Mouse (Mus musculus): ENCODE results near the gene Insm1. TPM values are rescaled to one million over a fixed set of nuclear protein-coding genes. Genes with fewer than 3 reads are reported as not detected.

The Insm1 gene
- polyA plus RNA-seq, 1 experiment from 2014 or later, result not detected

DNA sequence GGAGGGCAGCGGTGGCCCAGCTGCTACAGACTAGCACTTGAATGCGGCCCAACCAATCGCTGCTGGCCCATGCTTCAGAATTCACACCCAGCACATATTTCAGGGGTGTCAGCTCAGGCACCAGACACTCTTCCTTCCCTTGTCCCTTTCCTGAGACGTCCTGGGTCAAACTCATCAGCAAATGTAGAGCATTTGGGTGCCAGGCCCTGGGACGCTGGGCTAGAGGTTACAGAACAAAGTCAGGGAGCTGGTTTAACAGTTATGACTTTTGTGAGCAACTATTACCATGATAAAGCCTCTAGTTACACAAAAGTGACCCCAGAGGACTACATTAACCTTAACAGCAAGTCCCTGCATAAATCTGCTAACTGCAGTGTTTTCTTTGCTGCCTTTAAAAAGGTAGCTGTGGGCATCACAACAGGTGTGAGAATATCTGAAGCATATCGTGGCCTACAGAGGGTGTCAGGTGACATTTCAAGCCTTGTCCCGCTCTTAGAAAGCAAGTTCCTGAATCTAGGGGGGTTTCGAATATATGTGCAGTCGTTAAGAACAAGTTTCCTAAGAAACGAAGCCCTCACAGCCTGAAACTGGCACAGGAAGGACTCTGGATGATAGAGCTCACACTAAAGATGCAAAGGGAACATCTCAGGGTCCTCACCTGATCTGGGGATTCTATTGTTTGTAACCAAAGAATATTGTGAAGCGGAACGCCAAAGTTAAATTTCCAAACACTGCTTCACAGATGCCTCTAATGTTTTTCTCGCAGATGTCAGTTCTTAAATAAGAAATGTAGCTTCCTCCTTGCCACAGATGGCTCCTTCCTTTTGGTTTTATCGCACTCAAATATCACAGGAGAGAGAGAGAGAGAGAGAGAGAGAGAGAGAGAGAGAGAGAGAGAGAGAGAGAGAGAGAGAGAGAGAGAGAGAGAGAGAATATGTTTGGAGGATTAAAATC lies 5.3 kb upstream of the Insm1 start:
- Histone ChIP-seq H3K27ac (ENCODE audit: low read length) (no peak overlapping the region), H3K27me3 (ENCODE audit: control insufficient read depth, insufficient read depth, low read depth, low read length) (peaks cover 64% of the 10 kb centered on the region), H3K9me3 (ENCODE audit: control insufficient read depth, low read length) (no peaks in the 10 kb centered on the region), H3K4me3 (ENCODE audit: low read length) (no peak overlapping the region), H3K9ac (ENCODE audit: low read length) (no peak overlapping the region), H3K36me3 (ENCODE audit: control insufficient read depth, insufficient read depth, low read length) (no peaks in the 10 kb centered on the region), H3K4me1 (replicated peaks; ENCODE audit: control insufficient read depth, insufficient read depth, low read length) (peaks cover 15% of the 10 kb centered on the region), H3K4me2 (ENCODE audit: low read depth, low read length) (no peak overlapping the region)
- WGBS, result 14% methylated on average over 14 of the region's 14 CpGs
- ATAC-seq (ENCODE audit: low read depth), result no peak

DNA sequence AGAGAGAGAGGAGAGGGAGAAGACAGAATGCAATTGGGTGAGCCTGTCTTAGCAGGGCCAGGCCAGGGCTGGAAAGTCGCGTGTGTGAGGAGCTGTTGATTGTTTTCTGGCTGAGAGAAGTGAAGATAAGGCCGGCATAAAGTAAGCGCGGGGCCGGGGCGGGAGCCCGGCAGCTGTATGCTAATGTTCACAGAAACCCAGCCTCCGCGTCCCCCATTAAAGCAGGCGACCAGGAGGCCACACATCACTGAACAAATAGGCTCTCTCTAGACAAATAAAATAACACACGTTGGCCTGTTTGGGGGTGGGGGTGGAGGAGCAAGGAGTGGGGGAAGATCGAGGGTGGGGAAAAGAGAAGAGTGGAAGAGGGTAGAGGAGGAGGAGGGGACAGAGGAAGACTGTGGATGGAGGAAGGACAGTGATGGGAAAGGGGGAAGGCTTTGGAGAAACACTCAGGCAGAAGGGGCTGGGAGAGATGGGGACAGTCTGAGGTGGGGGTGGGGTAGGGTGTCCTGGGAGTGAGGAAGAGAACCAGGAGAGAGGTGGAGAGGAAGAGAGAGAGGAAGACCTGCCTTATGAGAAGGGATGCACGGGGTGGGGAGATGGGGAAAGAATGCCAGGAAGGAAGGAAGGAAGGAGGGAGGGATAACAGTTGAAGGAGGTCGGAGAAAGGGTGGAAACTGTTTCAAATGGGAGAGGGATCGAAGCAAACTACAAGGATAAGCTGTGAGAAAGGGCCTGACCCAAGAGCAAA lies 4.3 kb upstream of the Insm1 start:
- no peak overlapping the region for H3K4me3 ChIP-seq (ENCODE audit: low read length)

DNA sequence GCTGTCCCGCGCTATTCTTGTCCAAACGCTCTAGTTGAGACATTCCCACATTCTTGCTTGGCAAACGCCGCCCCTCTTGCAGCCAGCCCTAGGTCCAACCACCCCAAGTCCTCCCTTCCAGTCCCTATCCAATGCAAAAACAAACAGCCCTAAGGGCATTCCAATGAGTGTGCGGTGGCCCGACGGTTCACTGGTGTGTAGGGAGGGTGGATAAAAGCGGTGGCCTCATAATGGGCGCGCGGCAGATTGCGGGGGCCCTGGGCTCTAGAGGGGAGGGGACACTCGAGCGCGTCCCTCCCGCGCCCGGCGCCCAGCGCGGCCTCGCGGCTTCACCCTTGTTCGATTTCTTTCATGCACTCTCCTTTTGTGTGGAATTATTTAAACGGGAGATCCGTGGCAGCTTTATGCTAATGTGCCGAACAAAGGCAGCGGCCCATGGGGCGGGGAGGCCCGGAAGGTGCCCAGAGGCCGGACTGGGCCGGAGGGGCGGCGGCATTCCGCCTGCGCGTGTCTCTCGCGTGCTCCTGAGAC lies 3.5 kb upstream of the Insm1 start:
- H3K4me1 ChIP-seq (replicated peaks; ENCODE audit: control insufficient read depth, insufficient read depth, low read length), result peaks cover 34% of the 10 kb centered on the region
- no peak for ATAC-seq (ENCODE audit: low read depth)
- H3K4me3 ChIP-seq (ENCODE audit: low read length), result peak overlapping the region; percentile 28
- under 1% methylated on average over 40 of the region's 40 CpGs for WGBS
- no peak overlapping the region for H3K27ac ChIP-seq (ENCODE audit: low read length)
- peak overlapping the region; percentile 45 for H3K4me2 ChIP-seq (ENCODE audit: low read depth, low read length)
- H3K9ac ChIP-seq (ENCODE audit: low read length), result no peak overlapping the region
- H3K27me3 ChIP-seq (ENCODE audit: control insufficient read depth, insufficient read depth, low read depth, low read length), result peaks cover 82% of the 10 kb centered on the region
- no peaks in the 10 kb centered on the region for H3K36me3 ChIP-seq (ENCODE audit: control insufficient read depth, insufficient read depth, low read length)
- H3K9me3 ChIP-seq (ENCODE audit: control insufficient read depth, low read length), result no peaks in the 10 kb centered on the region

More for the DNA sequence above, 4.3 kb upstream of the Insm1 start:
- Histone ChIP-seq H3K4me1 (replicated peaks; ENCODE audit: control insufficient read depth, insufficient read depth, low read length) (peaks cover 26% of the 10 kb centered on the region), H3K4me2 (ENCODE audit: low read depth, low read length) (no peak overlapping the region), H3K27ac (ENCODE audit: low read length) (no peak overlapping the region), H3K9me3 (ENCODE audit: control insufficient read depth, low read length) (no peaks in the 10 kb centered on the region), H3K27me3 (ENCODE audit: control insufficient read depth, insufficient read depth, low read depth, low read length) (peaks cover 74% of the 10 kb centered on the region), H3K36me3 (ENCODE audit: control insufficient read depth, insufficient read depth, low read length) (no peaks in the 10 kb centered on the region), H3K9ac (ENCODE audit: low read length) (no peak overlapping the region)
- WGBS, result 1% methylated on average over 16 of the region's 16 CpGs
- ATAC-seq (ENCODE audit: low read depth), result peak; percentile 72; the same call in 1 of the 2 replicates

DNA sequence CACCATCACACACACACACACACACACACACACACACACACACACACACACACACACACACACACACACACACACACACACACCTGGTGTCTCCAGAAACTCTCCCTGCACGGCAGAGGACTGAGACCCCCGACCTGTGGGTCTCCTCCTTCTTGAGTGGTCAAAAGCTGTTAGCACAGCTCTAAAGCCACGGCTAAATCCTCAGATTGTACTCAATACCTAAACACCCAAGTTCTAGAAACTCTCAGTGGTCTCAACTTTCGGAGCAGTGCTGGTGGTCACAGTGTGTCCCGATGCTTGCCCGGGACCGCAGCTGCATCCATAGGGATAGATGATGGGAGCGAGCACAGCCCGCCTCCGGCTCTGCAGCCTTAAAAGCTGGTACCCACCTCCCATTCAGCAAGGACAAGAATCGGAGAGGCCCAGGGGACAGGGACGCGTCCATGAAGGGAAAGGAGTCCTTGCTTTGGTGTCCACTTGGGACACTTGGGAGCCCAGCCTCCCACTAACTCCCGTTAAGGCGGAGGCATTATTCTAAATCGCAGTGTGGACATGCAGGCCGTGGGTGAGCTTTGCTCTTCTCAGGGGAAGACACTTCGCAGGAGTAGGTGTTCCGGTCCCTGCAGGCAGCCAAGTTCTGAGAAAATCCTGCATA lies 2.7 kb upstream of the Insm1 start:
- no peak for ATAC-seq (ENCODE audit: low read depth)
- H3K9me3 ChIP-seq (ENCODE audit: control insufficient read depth, low read length), result no peaks in the 10 kb centered on the region
- no peak overlapping the region for H3K9ac ChIP-seq (ENCODE audit: low read length)
- H3K36me3 ChIP-seq (ENCODE audit: control insufficient read depth, insufficient read depth, low read length), result no peaks in the 10 kb centered on the region
- H3K4me3 ChIP-seq (ENCODE audit: low read length), result no peak overlapping the region
- H3K4me2 ChIP-seq (ENCODE audit: low read depth, low read length), result no peak overlapping the region
- peaks cover 87% of the 10 kb centered on the region for H3K27me3 ChIP-seq (ENCODE audit: control insufficient read depth, insufficient read depth, low read depth, low read length)
- no peak overlapping the region for H3K27ac ChIP-seq (ENCODE audit: low read length)
- peaks cover 35% of the 10 kb centered on the region for H3K4me1 ChIP-seq (replicated peaks; ENCODE audit: control insufficient read depth, insufficient read depth, low read length)
- WGBS, result 2% methylated on average over 19 of the region's 19 CpGs

DNA sequence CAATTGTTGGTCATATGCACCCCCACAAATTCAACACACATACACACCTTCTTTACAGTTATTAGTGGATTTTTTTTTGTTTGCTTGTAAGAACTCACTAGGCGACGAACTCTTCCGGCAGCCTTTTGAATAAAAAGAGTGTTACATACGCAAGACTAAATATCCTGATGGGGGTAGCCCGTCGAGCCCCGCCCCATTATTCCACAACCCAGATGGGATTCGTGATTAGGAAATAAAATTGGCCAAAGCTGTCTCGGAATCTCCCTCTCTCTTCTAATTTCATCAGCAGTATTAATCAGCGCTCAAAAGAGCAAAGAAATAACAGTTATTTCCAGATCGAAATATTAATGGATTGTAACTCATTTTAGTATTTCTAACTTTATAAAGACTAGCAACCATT lies 1.9 kb upstream of the Insm1 start:
- no peak overlapping the region for H3K4me2 ChIP-seq (ENCODE audit: low read depth, low read length)
- H3K27ac ChIP-seq (ENCODE audit: low read length), result no peak overlapping the region
- no peak overlapping the region for H3K9ac ChIP-seq (ENCODE audit: low read length)
- ATAC-seq (ENCODE audit: low read depth), result no peak
- no peaks in the 10 kb centered on the region for H3K36me3 ChIP-seq (ENCODE audit: control insufficient read depth, insufficient read depth, low read length)
- peaks cover 91% of the 10 kb centered on the region for H3K27me3 ChIP-seq (ENCODE audit: control insufficient read depth, insufficient read depth, low read depth, low read length)
- H3K4me1 ChIP-seq (replicated peaks; ENCODE audit: control insufficient read depth, insufficient read depth, low read length), result peaks cover 35% of the 10 kb centered on the region
- WGBS, result 13% methylated on average over 11 of the region's 11 CpGs
- H3K4me3 ChIP-seq (ENCODE audit: low read length), result no peak overlapping the region
- H3K9me3 ChIP-seq (ENCODE audit: control insufficient read depth, low read length), result no peaks in the 10 kb centered on the region

DNA sequence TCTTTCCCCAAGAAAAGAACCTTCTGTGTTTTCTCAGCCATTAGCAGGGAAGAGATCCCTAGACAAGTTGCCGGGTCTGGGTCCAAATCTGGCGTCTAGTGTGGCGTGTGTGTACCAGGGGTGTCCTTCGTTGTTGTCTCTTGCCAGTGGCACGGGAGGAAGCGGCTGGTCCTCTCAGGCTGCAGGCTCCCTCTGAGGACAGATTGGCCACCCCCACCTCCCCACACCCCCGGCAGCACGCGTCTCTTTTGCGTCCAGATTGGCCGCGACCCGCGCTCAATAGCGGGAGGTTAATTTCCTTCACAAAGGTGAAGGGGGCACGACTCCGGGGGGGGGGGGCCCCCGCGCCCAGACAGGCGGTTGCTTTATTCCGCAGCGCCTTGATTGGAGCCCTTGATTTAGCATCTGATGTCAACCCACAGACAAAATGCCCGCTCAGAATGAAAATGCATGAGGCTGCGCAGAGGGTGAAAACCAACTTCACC lies 1.1 kb upstream of the Insm1 start:
- WGBS, result 2% methylated on average over 24 of the region's 24 CpGs
- Histone ChIP-seq H3K36me3 (ENCODE audit: control insufficient read depth, insufficient read depth, low read length) (no peaks in the 10 kb centered on the region), H3K27ac (ENCODE audit: low read length) (no peak overlapping the region), H3K9me3 (ENCODE audit: control insufficient read depth, low read length) (no peaks in the 10 kb centered on the region), H3K4me2 (ENCODE audit: low read depth, low read length) (peak overlapping the region; percentile 95; the same call in 1 of the 2 replicates), H3K27me3 (ENCODE audit: control insufficient read depth, insufficient read depth, low read depth, low read length) (peaks cover 90% of the 10 kb centered on the region), H3K9ac (ENCODE audit: low read length) (no peak overlapping the region), H3K4me1 (replicated peaks; ENCODE audit: control insufficient read depth, insufficient read depth, low read length) (peaks cover 35% of the 10 kb centered on the region), H3K4me3 (ENCODE audit: low read length) (peak overlapping the region; percentile 55)
- no peak for ATAC-seq (ENCODE audit: low read depth)

DNA sequence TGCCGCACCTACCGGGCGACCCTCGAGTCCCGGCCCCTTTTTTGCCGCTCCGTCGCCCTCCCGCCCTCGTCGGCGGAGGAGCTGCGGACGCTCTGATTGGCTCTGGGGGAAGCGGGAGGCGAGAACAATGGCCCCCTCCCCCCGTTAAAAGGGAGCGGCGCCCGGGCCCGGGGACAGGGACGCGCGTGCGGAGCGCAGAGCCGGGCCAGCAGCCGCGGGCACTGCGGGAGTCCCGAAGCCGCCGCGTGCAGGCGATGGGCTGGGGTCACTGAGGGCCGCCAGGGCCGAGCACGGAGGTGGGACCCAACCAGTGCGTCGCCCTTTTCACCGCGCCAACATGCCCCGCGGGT lies 183 bp downstream of the Insm1 start:
- H3K4me3 ChIP-seq (ENCODE audit: low read length), result peak overlapping the region; percentile 55
- peak overlapping the region; percentile 95 for H3K4me2 ChIP-seq (ENCODE audit: low read depth, low read length)
- 0 out of 2 replicates have a peak overlapping the region, but pooled peaks have one; percentile 4 for H3K9ac ChIP-seq (ENCODE audit: low read length)
- peaks cover 91% of the 10 kb centered on the region for H3K27me3 ChIP-seq (ENCODE audit: control insufficient read depth, insufficient read depth, low read depth, low read length)
- no peaks in the 10 kb centered on the region for H3K36me3 ChIP-seq (ENCODE audit: control insufficient read depth, insufficient read depth, low read length)
- peaks cover 35% of the 10 kb centered on the region for H3K4me1 ChIP-seq (replicated peaks; ENCODE audit: control insufficient read depth, insufficient read depth, low read length)
- H3K27ac ChIP-seq (ENCODE audit: low read length), result no peak overlapping the region
- peak; percentile 26; the same call in 1 of the 2 replicates for ATAC-seq (ENCODE audit: low read depth)
- H3K9me3 ChIP-seq (ENCODE audit: control insufficient read depth, low read length), result no peaks in the 10 kb centered on the region
- under 1% methylated on average over 40 of the region's 44 CpGs for whole genome bisulfite sequencing

DNA sequence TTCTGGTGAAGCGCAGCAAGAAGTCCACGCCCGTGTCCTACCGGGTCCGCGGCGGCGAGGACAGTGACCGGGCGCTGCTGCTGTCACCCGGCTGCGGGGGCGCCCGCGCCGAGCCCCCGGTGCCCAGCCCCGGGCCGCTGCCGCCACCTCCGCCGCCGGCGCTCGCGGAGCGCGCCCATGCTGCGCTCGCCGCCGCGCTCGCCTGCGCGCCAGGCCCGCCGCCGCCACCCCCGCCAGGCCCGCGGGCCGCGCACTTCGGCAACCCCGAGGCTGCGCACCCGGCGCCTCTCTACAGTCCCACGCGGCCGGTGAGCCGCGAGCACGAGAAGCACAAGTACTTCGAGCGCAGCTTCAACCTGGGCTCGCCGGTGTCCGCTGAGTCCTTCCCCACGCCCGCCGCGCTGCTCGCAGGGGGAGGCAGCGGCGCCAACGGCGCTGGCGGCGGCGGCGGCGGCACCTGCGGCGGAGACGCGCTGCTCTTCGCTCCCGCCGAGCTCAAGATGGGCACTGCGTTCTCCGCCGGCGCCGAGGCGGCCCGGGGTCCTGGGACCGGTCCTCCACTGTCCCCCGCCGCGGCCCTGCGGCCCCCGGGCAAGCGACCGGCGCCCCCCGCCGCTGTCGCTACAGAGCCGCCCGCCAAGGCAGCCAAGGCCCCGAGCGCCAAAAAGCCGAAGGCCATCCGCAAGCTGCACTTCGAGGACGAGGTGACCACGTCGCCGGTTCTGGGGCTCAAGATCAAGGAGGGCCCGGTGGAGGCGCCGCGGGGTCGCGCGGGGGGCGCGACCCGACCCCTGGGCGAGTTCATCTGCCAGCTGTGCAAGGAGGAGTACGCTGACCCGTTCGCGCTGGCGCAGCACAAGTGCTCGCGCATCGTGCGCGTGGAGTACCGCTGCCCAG lies 806 bp downstream of the Insm1 start:
- Histone ChIP-seq H3K9me3 (ENCODE audit: control insufficient read depth, low read length) (no peaks in the 10 kb centered on the region), H3K4me3 (ENCODE audit: low read length) (peak overlapping the region; percentile 55), H3K9ac (ENCODE audit: low read length) (0 out of 2 replicates have a peak overlapping the region, but pooled peaks have one; percentile 4), H3K27me3 (ENCODE audit: control insufficient read depth, insufficient read depth, low read depth, low read length) (peaks cover 93% of the 10 kb centered on the region), H3K4me2 (ENCODE audit: low read depth, low read length) (peak overlapping the region; percentile 95), H3K36me3 (ENCODE audit: control insufficient read depth, insufficient read depth, low read length) (no peaks in the 10 kb centered on the region), H3K27ac (ENCODE audit: low read length) (no peak overlapping the region), H3K4me1 (replicated peaks; ENCODE audit: control insufficient read depth, insufficient read depth, low read length) (peaks cover 35% of the 10 kb centered on the region)
- ATAC-seq (ENCODE audit: low read depth), result peak; percentile 15; the same call in 1 of the 2 replicates
- WGBS, result under 1% methylated on average over 92 of the region's 133 CpGs
